Mouse (Mus musculus) lung, postnatal 0 days (tissue): ENCODE data around the gene Tnni3k.

Source experiments
- CTCF ChIP-seq: IDR thresholded peaks from 2 replicates; pipeline ENCODE4 v1.5.1; 2016; ENCODE audit warnings: antibody characterized with exemption, mild to moderate bottlenecking
- EP300 ChIP-seq: IDR thresholded peaks from 2 replicates; pipeline ENCODE4 v1.6.1; 2016; ENCODE audit warnings: antibody characterized with exemption, mild to moderate bottlenecking, control low read depth

DNA sequence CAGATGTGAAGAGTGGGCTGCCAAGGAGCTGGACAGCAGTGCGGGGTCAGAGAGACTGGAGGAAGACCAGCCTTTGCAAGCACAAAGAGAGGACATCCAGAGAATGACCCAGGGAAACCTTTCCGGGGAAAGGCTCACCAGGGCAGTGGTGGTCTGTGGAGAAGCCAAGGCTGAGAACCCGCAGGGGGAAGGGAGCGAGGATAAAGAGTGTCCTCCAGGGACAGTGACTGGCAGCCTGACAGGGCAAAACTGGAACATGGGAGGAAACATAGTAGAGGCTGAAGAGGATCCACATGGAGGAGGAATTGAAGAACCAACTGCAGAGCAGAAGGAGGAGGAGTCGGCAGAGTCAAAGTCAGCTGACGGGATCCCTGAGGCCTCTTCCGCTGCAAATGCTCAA, 291.1 kb downstream of the Tnni3k start:
- no peak for TF ChIP-seq CTCF
- no peak for TF ChIP-seq EP300
